In the genomic region with DNA sequence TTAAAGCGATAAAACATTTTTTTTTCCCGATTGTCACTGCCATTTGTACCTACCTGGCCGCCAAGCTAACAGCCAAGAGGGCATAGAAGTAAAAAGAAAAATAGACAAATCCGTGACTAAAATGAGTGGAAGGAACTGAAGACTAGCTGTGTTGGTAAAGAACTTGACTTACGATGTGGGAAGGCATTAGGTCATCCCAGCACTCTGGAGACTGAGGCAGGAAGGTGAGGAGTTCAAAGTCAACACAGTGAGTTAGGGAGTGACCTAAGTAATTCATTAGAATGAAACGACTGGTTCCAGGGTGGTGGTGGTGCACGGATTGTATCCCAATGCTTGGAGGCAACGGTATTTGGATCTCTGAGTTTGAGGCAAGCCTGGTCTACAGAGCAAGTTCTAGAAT, we compare ENCODE assay signal across 7 mouse cellular contexts. TPM values are rescaled to one million over a fixed set of nuclear protein-coding genes. Genes with fewer than 3 reads are reported as not detected.
DNase-seq lines count a peak whose midpoint lies in the region; ATAC-seq and TF ChIP-seq lines count a peak whose summit lies in the region.

No protein-coding gene starts in this region.

- WGBS in lung, embryonic 15.5 days, result 37% methylated on average over 8 of the region's 8 CpGs
- WGBS in lung, adult 2 months, result 33% methylated on average over 8 of the region's 8 CpGs
- WGBS in forebrain, embryonic 10.5 days, result 47% methylated on average over 8 of the region's 8 CpGs
- 36% methylated on average over 8 of the region's 8 CpGs for WGBS in limb, embryonic 13.5 days
- WGBS in stomach, embryonic 15.5 days, result 38% methylated on average over 8 of the region's 8 CpGs

- ATAC-seq in lung, embryonic 15.5 days (ENCODE audit: borderline replicate concordance, extremely low read depth, low FRiP score, low TSS enrichment), result no peak
- peak; percentile 17; the same call in 1 of the 2 replicates for ATAC-seq in limb, embryonic 13.5 days (ENCODE audit: low FRiP score, low read depth)
- ATAC-seq in stomach, embryonic 15.5 days (ENCODE audit: insufficient read depth, low FRiP score, low read depth), result no peak

- no peak for DNase-seq in lung, adult 2 months
- DNase-seq in forebrain, embryonic 10.5 days (ENCODE audit: extremely low spot score, low spot score), result no peak
- DNase-seq in layer of hippocampus, adult 11-12 months (ENCODE audit: low spot score), result no peak
- DNase-seq in urinary bladder, postnatal 4 days (ENCODE audit: low spot score in 2 of 2), result no peak

- TF ChIP-seq CTCF in lung, adult 2 months (IDR thresholded peaks at IDR 0.05; ENCODE audit: insufficient read depth, low read length), result no peak

- peaks cover 8% of the 10 kb centered on the region for H3K4me1 ChIP-seq in lung, embryonic 15.5 days
- peaks cover 4% of the 10 kb centered on the region; the same call in 1 of the 2 replicates for H3K4me1 ChIP-seq in lung, adult 2 months (ENCODE audit: control insufficient read depth, insufficient read depth, low read length)
- H3K4me1 ChIP-seq in forebrain, embryonic 10.5 days, result peaks cover 14% of the 10 kb centered on the region
- H3K4me1 ChIP-seq in limb, embryonic 13.5 days, result peaks cover 10% of the 10 kb centered on the region
- peaks cover 6% of the 10 kb centered on the region; the same call in 1 of the 2 replicates for H3K4me1 ChIP-seq in stomach, embryonic 15.5 days

- H3K4me3 ChIP-seq in lung, embryonic 15.5 days, result peak overlapping the region; percentile 82
- no peak overlapping the region for H3K4me3 ChIP-seq in lung, adult 2 months (replicated peaks; ENCODE audit: extremely low read depth, low read depth, low read length)
- peak overlapping the region; percentile 73 for H3K4me3 ChIP-seq in forebrain, embryonic 10.5 days
- peak overlapping the region; percentile 79 for H3K4me3 ChIP-seq in limb, embryonic 13.5 days
- H3K4me3 ChIP-seq in stomach, embryonic 15.5 days (replicated peaks), result peak overlapping the region; percentile 97

- no peaks in the 10 kb centered on the region for H3K27me3 ChIP-seq in lung, embryonic 15.5 days
- no peaks in the 10 kb centered on the region for H3K27me3 ChIP-seq in forebrain, embryonic 10.5 days (ENCODE audit: poor library complexity, severe bottlenecking)
- H3K27me3 ChIP-seq in limb, embryonic 13.5 days, result no peaks in the 10 kb centered on the region
- H3K27me3 ChIP-seq in stomach, embryonic 15.5 days (replicated peaks), result no peaks in the 10 kb centered on the region

- no peaks in the 10 kb centered on the region for H3K9me3 ChIP-seq in lung, embryonic 15.5 days
- H3K9me3 ChIP-seq in forebrain, embryonic 10.5 days, result no peaks in the 10 kb centered on the region
- H3K9me3 ChIP-seq in limb, embryonic 13.5 days, result no peaks in the 10 kb centered on the region
- no peaks in the 10 kb centered on the region for H3K9me3 ChIP-seq in stomach, embryonic 15.5 days

- no peak overlapping the region for H3K9ac ChIP-seq in lung, embryonic 15.5 days
- H3K9ac ChIP-seq in limb, embryonic 13.5 days, result no peak overlapping the region
- no peak overlapping the region for H3K9ac ChIP-seq in stomach, embryonic 15.5 days

- no peak overlapping the region for H3K27ac ChIP-seq in lung, embryonic 15.5 days
- peak overlapping the region; percentile 92 for H3K27ac ChIP-seq in forebrain, embryonic 10.5 days
- peak overlapping the region; percentile 39; the same call in 1 of the 2 replicates for H3K27ac ChIP-seq in limb, embryonic 13.5 days
- no peak overlapping the region; the same call in 1 of the 2 replicates for H3K27ac ChIP-seq in stomach, embryonic 15.5 days

- peak overlapping the region; percentile 23 for H3K4me2 ChIP-seq in lung, embryonic 15.5 days
- peak overlapping the region; percentile 24; the same call in 1 of the 2 replicates for H3K4me2 ChIP-seq in limb, embryonic 13.5 days (replicated peaks)
- peak overlapping the region; percentile 11; the same call in 1 of the 2 replicates for H3K4me2 ChIP-seq in stomach, embryonic 15.5 days

- peaks cover 3% of the 10 kb centered on the region; the same call in 1 of the 2 replicates for H3K36me3 ChIP-seq in lung, embryonic 15.5 days
- H3K36me3 ChIP-seq in forebrain, embryonic 10.5 days (replicated peaks), result peaks cover 29% of the 10 kb centered on the region
- peaks cover 22% of the 10 kb centered on the region for H3K36me3 ChIP-seq in limb, embryonic 13.5 days
- H3K36me3 ChIP-seq in stomach, embryonic 15.5 days, result peaks cover 3% of the 10 kb centered on the region; the same call in 1 of the 2 replicates

- no peak for TF ChIP-seq POLR2A in lung, adult 2 months (IDR thresholded peaks at IDR 0.05; ENCODE audit: borderline replicate concordance, extremely low read depth, low read depth, low read length)

RNA-seq across cellular contexts. Expression of a gene that starts 0.4 kb away (rescaled TPM):
- polyA plus RNA-seq in lung, embryonic 15.5 days (2015; fragmentation: Nextera tagmentation; extraction: Ambion mirVana), result 47.0 and 49.5 TPM in 2 replicates
- 9.7 and 15.9 TPM in 2 replicates for polyA plus RNA-seq in lung, adult 2 months (2012; rRNA removed)
- 59.6 and 60.5 TPM in 2 replicates for polyA plus RNA-seq in forebrain, embryonic 10.5 days (2016; fragmentation: Nextera tagmentation; extraction: Ambion mirVana)
- polyA plus RNA-seq in limb, embryonic 13.5 days (2015; fragmentation: Nextera tagmentation; extraction: Ambion mirVana), result 53.2 and 56.8 TPM in 2 replicates
- polyA plus RNA-seq in stomach, embryonic 15.5 days (2015; fragmentation: Nextera tagmentation; extraction: Ambion mirVana), result 41.8 and 42.1 TPM in 2 replicates

RNA-seq across cellular contexts. Expression of a gene that starts 25.9 kb away (rescaled TPM):
- polyA plus RNA-seq in lung, embryonic 15.5 days (2015; fragmentation: Nextera tagmentation; extraction: Ambion mirVana), result 10.8 and 12.5 TPM in 2 replicates
- polyA plus RNA-seq in lung, adult 2 months (2012; rRNA removed), result 5.6 and 5.9 TPM in 2 replicates
- polyA plus RNA-seq in forebrain, embryonic 10.5 days (2016; fragmentation: Nextera tagmentation; extraction: Ambion mirVana), result 14.5 and 15.5 TPM in 2 replicates
- 19.5 and 20.4 TPM in 2 replicates for polyA plus RNA-seq in limb, embryonic 13.5 days (2015; fragmentation: Nextera tagmentation; extraction: Ambion mirVana)
- 17.7 and 17.9 TPM in 2 replicates for polyA plus RNA-seq in stomach, embryonic 15.5 days (2015; fragmentation: Nextera tagmentation; extraction: Ambion mirVana)

Comparison
In these comparisons a context has a peak if more than half of its experiments do, and no peak if none do; other contexts are left out.
1. H3K27ac ChIP-seq: peak in forebrain, embryonic 10.5 days (single experiment) and limb, embryonic 13.5 days (single experiment); none in lung, embryonic 15.5 days (single experiment) and stomach, embryonic 15.5 days (single experiment).
2. Peak in every context shown above with its lines, with median percentiles within 50 percentile points of each other: H3K4me2 ChIP-seq.